Mouse (Mus musculus) thymus, postnatal 10 days (tissue): ENCODE data around the gene H2-Oa.
A peak's percentile ranks its signal among the peaks of the same experiment; 100 is the strongest.

Experiments used
- DNase-seq, 2 experiments: peaks; one replicate each; pipeline ENCODE4 v3.0.0; 2021; ENCODE audit warnings: low spot score in 2 of 2

H2-Oa gene

DNA sequence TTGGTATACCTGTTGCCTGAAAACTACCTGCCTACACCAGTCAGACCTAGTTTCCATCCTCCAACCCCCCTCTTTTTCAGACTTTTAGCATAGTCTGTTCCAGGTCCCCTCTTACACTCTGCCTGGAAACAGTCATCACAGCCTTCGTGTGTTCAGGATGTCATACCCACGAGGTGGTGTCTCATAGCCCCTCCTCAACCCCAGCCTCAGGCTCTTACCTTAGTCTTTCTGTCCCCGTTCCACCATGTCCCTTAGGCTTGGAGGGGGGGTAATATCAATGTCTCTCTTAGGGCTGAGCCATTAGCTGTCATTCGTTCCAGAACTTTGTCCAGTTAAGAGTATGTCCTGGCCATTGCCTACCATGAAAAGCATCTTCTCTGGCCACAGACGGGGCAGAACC is 9.0 kb downstream of the H2-Oa start:
- no peak for DNase-seq

DNA sequence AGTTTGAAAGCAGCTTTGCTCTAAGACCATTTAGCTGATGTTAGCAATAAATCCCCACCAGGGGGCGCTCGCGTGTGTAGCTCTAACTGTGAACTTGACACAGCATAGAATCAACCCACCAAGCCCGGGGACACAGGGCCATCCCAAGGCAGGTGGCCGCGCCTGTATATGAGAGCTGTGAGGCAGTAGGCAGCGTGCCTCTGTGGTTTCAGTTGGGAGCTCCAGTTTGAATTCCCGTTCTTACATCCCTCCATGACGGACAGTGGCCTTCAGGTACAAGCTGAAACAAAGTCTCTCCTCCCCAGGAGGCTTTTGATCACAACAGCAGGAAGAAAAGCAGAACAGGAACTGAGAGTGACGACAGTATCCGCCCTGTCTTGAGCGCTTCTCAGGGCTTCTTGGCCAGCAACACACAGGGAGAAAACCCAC is 9.5 kb downstream of the H2-Oa start:
- peak; percentile 94 to 99 for DNase-seq

DNA sequence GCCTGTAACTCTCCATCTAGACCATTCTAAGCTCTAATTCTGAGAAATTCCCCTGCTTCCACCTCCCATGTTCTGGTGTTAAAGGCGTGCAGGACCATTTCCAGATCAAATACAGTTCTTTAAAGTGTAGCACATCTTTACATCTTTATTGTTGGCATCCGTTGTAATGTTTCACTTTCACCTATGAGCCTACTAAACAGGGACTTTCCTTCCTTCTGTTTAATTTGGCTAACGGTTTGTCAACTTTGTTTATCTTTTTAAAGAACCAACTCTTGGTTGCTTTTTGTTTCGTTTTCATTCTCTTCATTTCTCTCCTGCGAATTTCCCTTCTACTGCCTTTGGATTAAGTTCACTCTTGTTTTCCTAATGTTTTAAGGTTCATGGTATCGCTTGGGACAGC is 10.7 kb downstream of the H2-Oa start:
- DNase-seq: no peak

DNA sequence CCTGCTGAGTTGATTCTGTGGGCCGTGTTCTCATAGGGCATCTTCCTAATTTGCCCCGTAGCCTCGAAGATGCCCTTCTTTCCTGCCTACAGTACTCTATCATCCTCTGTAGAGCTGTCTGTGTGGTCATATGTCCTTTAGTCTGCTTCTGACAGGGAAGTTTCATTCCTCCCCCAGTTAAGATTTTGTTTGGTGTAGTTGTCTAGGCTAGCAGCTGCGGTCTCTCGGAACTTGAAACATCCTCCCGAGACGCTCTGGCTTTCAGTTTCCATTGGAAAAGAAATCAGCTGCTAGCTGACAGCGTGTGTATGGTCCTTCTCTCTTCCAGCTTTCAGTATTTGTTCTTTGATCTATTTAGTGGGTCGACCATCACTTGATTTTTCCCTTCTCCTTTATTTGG is 12.7 kb downstream of the H2-Oa start:
- no peak for DNase-seq

DNA sequence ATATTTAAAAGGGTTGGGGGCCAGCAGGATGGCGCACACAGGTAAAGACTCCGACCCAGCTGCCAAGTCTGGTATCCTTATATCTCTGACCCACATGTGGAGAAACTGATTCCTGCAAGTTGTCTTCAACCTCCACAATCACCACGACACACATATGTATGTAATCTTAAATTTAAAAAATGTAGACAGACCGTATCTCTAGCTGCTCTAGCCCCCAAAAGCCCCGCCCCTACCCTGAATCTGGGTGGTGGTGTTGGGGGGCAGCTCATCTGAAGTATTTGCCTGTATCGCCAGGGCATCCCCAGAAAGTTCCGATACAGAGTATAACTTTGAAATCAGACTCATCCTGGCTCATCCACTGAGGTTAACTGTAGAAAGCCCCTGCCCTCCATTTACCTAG is 14.4 kb downstream of the H2-Oa start:
- no peak for DNase-seq

DNA sequence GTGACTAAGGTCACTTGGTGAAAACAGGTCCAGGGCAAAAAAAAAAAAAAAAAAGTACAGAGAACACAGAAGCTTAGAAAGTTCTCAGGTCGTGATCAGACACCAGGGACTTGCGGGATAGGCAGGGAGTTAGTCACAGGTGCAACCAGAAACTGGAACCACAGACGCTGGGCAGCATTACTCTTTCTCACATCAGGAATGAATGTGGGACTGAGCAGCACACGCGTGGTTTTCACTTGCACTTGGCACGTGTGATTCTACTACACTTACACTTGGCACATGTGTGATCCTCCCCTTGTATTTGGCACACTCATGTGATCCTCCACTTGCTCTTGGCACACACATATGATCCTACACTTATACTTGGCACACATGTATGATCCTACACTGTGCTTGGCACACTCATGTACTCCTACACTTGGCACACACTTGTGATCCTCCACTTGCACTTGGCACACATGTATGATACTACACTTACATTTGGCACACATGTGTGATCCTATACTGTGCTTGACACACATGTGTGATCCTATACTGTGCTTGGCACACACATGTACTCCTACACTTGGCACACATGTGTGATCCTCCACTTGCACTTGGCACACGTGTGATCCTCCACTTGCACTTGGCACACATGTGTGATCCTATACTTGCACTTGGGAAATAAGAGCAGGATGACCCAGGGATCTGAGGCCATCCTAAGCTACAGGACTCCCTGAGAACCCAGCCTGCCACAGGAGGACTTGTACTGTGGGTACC is 15.1 kb downstream of the H2-Oa start:
- DNase-seq: no peak

DNA sequence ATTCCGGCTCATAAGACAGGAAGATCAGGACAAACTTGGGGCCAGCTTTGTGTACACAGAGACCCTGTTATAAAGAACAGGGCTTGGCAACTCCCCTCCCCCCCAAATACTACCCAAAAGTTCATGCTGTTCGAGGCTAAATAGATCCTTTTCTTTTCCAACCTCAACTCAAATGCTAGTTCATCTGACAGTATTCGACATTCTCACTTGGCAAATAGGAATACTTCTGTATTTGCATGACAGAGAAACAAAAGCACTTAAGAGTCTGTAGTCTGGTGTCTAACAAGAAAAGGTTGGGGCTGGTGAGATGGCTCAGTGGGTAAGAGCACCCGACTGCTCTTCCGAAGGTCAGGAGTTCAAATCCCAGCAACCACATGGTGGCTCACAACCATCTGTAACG is 16.3 kb downstream of the H2-Oa start:
- DNase-seq: no peak

DNA sequence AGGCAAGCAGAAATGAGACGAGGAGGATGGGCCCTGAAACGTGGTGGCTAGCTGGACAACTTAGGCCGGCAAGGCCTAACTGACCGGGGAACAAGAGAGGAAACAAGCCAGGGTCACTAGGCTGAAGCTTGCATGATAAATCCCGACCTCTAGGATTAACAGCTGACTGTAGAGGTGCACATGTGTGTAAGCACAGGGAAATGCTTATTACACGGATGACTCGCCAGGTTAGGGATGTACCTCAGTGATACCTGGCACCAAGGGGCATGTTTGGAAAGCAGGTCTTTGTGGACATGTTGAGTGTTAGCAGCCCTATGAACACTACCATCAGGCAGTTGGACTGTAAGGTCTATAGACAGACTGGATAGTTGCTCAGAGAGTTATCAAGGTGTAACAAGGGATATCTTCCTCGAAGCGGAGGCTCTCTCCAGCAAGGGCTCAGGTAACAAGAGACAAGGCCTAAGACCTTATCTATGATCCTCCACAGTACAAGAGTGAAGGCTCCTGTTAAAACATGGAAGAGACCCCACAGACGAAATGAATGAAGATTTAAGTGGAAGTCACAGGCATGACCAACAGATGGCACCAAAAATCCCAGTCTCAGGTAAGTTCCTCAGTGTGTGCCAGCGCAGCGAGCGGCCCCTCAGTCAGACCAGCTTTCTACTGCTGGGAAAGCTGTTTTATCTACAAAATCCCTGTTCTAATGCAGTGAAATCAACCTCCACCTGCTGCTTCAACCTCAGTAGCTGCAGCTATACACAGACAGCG is 17.1 kb downstream of the H2-Oa start:
- peak in 1 of 2 experiments; percentile 47 for DNase-seq

DNA sequence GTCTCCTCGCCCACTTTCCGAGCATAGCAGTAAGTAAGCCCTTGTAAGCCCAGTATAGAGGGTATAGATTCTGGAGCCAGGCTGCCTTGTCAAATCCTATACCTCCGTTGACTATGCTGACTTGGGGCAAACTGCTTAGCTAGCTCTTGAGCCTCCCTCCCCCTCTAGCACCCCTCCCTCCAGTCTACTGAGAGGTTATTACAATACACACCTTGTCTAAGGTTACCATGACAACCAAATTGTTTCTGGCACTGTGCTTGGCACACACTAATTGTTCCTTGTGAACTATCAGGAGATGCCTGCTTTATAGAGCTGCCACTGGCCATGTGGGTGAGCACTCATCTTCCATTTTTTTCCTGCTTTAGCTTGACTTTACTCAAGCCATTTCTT is 17.7 kb downstream of the H2-Oa start:
- DNase-seq: no peak

DNA sequence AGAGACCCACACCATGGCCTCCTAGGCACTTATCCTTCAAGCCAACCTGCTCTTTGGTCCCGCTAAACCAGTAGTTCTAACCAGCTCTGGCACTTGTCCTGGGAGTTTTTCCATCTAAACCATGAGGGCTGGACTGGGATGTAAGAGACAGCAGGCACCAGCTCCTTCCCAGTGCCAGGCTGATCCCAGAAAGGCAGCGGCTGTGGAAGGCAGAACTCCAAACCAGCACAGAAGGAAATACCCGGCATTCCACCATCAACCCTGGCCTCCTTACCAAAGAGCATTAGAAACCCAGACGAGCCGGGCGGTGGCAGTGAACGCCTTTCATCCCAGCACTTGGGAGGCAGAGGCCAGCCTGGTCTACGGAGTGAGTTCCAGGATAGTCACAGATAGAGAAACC is 18.2 kb downstream of the H2-Oa start:
- DNase-seq: no peak

DNA sequence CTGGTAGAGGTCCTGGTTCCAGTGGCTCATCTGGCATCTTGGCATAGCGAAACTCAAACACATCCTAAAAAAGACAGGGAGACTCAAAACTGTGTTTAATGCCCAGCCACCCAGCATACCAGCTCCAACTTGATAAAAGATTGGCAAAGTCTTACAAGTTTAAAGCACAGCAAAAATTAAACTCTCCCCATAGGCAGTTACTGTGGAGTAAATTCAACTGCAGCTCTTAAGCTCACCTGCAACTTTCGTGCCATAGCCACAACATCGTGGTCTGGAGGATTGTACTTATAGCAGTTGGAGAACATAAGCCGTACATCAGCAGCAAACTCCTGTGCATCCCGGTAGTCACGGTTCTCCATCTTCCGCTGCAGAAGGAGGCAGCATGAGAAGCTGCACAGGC is 22.0 kb downstream of the H2-Oa start:
- no peak for DNase-seq

DNA sequence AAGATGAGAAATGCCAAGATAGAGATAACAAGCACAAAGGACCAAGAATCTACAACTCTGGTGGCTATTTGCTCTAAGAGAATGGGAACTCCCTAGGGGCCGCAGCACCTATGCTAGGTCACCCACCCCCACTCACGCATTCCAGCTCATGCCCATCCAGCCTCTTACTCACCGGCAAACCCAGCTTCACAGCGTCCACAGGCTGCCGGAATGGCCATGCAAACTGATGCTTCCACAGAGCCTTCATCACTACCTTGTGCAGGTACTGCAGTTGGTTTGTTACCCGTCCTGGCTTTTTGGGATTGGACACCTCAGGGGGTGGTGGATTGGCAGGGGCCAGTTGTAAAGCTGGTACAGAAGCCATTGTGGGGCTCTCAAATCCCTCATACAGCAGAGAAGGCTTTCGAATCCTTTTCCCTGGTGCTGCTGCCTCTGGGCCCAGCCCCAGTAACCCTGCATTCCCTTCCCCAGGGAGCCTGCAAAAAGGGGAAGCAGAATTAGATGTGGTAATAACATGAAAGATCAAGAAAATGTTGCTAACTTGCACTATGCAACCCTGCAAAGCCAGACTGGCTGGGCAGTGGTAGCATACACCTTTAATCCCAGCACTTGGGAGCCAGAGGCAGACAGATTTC is 24.7 kb downstream of the H2-Oa start:
- DNase-seq: no peak

DNA sequence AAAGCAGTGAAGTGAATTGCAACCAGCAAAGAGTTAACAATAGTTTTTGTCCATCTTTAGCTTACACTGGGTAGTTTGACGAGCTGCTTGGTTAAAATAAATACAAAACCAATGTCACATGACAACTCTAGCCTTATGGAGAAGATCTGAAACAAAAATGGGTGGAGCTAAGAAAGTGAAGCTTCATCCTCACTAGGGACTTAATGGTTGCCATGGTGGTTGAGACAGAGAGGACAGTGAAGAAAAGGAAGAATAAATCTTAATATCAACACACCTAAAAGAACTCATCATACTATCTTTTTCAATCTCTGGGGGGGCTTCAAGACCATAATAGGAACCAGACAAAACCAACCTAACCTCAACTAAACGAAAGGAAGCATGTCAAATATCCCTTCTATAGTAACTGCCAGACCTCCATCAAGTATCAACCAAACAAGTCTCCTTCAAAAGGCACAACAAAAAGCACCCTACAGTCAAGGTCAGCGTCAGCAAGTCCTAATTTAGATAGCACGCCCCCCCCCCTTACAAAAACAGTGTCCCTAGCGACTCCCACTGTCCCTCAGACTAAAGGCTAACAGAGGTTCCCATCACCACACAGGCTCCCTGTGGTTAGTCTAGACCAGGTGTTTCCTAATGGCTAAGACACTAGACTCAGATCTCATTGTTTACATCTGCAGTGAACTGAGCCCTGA is 25.4 kb downstream of the H2-Oa start:
- no peak for DNase-seq

DNA sequence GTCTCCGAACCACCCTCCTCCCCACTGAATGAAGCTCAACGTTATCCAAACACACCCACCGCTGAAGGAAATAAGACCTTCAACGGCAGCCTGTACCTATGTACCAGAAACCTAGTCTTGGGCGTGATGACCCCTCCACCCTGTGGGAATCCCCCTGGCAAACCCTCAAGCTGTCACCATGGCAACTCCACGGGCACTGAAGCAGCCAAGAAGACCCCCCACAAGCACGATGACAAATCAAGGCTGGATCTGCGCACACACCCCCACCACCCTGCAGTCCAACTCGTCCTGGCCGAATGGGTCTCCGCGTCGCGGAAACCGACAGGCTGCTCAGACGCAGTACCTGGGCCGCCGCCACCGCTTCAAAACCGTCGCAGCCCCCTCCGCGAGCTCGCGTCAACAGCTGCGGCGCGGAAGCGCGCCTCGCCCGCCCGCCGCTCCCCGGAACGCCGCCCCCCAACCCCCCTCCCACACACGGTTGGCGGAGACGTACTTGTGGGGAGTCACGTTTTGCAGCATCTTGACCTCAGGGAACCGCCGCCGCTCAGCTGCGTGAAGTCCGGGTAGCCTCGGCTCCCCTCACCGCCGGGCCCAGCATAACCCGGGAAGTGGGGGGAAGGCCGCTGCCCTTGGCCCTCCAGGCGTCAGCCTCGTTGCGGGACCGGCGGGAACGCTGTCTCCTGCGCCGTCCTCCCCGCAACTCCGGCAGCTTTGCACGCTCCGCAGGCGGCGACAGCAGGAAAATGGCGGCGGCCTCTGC is 26.2 kb downstream of the H2-Oa start:
- peak; percentile 67 to 69 for DNase-seq

DNA sequence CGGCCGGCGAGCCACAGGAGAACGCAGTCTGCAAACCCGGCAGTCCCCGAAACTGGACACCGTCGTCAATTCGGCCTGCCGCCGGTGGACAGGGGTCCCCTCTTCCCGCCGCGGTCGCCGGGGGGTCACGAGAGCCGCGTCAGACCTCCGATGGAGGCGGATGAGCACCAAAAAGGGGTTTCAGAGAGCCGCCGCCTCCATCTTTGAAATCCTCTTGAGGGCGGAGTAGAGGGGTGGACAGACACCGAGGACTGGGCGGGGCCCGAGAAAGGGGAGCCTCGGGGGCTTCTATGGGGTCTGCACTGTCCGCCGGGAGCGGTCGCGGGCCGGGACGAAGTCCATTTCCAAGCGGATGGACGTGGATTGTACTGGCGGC is 26.7 kb downstream of the H2-Oa start:
- DNase-seq: no peak

DNA sequence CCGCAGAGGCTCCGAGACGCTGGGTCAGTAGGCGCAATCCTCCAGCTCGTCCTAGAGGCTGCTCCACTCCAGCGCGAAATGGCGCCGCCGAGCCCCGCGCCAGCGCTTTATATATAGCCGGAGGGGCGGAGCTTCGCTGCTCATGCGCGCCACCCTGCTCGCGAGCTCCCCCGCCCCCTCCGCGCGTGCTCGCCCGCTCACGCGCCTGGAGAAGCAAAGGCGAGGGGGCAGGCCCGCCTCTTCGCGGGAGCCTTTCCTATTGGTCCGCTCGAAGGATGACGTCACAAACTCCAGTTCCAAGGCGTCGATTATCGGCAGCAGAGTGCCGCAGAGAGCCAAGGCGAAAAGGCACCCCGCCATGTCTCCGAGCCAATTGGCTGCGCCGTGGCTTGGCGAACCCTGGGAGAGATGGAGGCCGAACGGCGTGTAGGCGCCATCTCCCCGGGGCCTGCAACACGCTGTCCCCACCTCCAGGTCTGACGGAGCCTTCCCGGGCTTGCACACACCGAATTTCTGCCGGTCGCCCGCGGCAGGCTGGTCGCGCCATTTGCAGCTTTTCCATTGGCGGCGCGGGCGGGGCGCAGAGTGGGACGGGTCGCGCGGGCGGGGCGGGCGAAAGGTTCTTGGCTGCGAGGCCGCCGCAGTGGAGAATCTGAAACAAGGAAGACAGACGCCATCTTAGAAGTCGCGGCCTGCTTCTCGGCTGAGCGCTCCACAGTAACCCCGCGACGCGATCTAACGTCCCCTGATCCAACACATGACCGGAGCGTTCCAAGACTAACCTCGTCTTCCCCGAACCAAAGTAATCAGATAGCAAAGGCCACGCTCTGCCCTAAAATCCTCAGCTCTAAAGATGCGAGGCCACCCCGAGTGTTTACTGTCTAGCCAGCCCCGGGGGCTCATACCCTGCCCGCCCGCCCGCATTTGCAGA is 27.4 kb downstream of the H2-Oa start, which contains the start of gene H2-DMa:
H2-DMa (plus strand) TSS at position 293 of the 931 bp plus-strand sequence.
- peak; percentile 99 for DNase-seq

DNA sequence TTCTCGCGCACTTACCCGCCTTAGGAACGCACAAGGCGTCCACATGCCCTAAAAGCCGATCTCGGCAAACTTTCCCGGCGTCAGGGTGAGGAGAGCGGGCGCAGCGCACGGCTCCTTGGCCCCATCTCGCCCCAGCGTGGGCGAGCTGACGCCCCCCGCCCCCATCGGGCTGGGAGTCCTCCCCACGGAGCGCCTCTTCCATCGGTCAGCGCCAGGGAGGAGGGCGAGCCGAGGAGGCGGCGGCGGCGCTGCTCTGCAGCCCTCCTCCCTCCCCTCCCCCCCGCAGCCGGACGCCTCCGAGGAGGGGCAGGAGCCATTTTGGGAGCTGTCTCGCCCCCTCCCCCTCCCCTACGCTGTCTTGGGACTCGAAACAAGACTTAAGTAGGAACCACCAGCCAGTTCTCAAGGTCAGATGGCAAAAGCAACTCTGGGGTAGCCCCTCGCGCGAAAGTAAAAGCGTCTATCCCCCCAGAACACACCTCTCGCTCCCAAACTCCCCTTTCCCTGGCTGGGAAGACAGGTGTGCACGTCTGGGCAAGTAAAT is 28.1 kb downstream of the H2-Oa start:
- DNase-seq: peak; percentile 79 to 81

DNA sequence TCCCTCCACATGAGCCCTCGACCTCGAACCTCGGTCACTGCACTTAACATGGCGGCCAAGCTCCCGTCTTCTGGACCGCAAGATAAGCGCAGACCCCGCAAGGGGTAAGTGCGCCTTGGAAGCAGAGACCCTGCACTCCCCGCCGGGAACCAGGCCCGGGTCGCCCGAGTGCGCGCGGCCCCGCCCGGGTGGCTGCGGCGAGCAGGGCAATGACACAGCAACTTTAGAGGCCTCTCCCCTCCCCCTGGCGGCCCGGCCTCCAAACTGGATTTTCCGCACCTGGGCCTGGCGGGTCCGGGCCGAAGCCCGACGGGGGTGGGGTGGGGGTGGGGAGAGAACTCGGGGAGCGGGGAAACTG is 28.7 kb downstream of the H2-Oa start:
- DNase-seq: peak; percentile 81 to 85

DNA sequence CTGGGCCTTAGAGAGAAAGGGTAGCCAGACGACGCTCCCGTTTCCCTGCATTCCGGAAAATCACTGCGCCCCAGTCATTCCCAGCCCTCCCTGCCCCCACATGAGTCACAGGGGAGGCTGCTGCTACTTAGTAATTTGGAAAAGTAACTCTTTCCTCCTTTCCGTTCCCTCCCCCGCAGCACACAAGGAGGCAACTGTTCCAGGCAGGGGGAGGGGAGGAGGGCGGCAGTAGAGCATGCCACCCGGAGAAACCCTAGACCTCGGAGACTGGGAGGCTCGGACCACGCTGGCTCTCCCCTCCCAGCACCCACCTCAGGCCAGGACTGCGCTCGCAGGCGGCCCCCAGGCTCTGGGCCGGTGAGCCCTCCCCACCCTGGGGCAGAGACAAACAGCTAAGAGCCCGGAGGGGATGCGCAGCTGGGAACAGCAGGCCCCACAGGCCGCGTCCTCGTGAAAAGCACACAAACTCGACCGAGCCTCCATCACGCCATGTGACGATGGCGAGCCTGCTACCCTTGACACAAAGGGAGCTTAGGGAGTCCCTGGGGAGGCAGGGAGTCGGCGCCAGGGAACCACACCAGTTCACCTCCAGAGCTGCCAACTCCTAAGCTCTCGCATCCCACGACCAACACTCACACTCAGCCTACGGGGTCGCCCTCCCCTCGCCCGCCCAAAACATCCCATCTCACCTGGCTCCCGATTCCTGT is 29.2 kb downstream of the H2-Oa start:
- DNase-seq: peak; percentile 45 to 57

DNA sequence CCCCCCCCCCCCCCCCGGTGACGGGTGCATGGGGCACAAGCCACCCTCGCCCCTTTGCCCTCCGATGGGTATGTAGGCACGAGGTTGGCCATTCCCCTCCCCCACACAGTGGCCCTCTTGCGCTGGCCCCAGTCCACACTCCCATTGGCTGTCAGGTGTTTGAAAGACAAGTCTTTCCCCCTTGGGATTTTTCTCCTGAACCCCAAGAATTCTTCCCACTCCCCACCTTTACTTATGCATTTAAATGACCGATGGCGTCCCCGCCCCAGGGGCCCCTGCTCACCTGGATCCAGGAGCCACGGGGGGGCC is 29.7 kb downstream of the H2-Oa start:
- no peak for DNase-seq
